Mouse (Mus musculus): ENCODE measurements at regions not wholly inside any gene's neighbourhood (a gene's known extent, or its start where the extent isn't known, plus 50 kb on each side); places are given as distances from the start of the nearest gene placed in this dataset.

- 95% methylated on average over 9 of the region's 9 CpGs for WGBS
- no peaks in the 10 kb centered on the region for H3K36me3 ChIP-seq (replicated peaks)
- no peaks in the 10 kb centered on the region for H3K27me3 ChIP-seq (ENCODE audit: poor library complexity, severe bottlenecking)
- H3K4me1 ChIP-seq, result no peaks in the 10 kb centered on the region
- no peaks in the 10 kb centered on the region for H3K9me3 ChIP-seq
- no peak for DNase-seq (ENCODE audit: extremely low spot score, low spot score)
- H3K4me3 ChIP-seq, result no peak overlapping the region
- H3K27ac ChIP-seq, result no peak overlapping the region
Observed at GRCm38 (mm10) chr17:79465666-79466065, 110.8 kb upstream of the Cdc42ep3 start.

GRCm38 (mm10) chr17:79471639-79472038 lies 116.7 kb upstream of the Cdc42ep3 start:
- Histone ChIP-seq H3K4me3 (no peak overlapping the region), H3K27me3 (ENCODE audit: poor library complexity, severe bottlenecking) (no peaks in the 10 kb centered on the region), H3K9me3 (no peaks in the 10 kb centered on the region), H3K4me1 (no peaks in the 10 kb centered on the region), H3K27ac (no peak overlapping the region), H3K36me3 (replicated peaks) (no peaks in the 10 kb centered on the region)
- DNase-seq (ENCODE audit: extremely low spot score, low spot score), result no peak
- WGBS, result 88% methylated on average over 2 of the region's 2 CpGs

- no peak for DNase-seq (ENCODE audit: extremely low spot score, low spot score)
- Histone ChIP-seq H3K27me3 (ENCODE audit: poor library complexity, severe bottlenecking) (no peaks in the 10 kb centered on the region), H3K4me3 (no peak overlapping the region), H3K36me3 (replicated peaks) (no peaks in the 10 kb centered on the region), H3K9me3 (no peaks in the 10 kb centered on the region), H3K4me1 (no peaks in the 10 kb centered on the region), H3K27ac (no peak overlapping the region)
- 73% methylated on average over 10 of the region's 10 CpGs for WGBS
Observed at GRCm38 (mm10) chr17:79472106-79472995, 117.5 kb upstream of the Cdc42ep3 start.

- H3K4me3 ChIP-seq, result no peak overlapping the region
- no peaks in the 10 kb centered on the region for H3K9me3 ChIP-seq
- H3K4me1 ChIP-seq, result no peaks in the 10 kb centered on the region
- H3K27ac ChIP-seq, result no peak overlapping the region
- 88% methylated on average over 8 of the region's 8 CpGs for WGBS
- H3K27me3 ChIP-seq (ENCODE audit: poor library complexity, severe bottlenecking), result no peaks in the 10 kb centered on the region
- H3K36me3 ChIP-seq (replicated peaks), result no peaks in the 10 kb centered on the region
- no peak for DNase-seq (ENCODE audit: extremely low spot score, low spot score)
Observed at GRCm38 (mm10) chr17:79476671-79477070, 121.8 kb upstream of the Cdc42ep3 start.

- H3K27ac ChIP-seq, result no peak overlapping the region
- H3K9me3 ChIP-seq, result no peaks in the 10 kb centered on the region
- no peak overlapping the region for H3K4me3 ChIP-seq
- WGBS, result 87% methylated on average over 6 of the region's 6 CpGs
- DNase-seq (ENCODE audit: extremely low spot score, low spot score), result no peak
- no peaks in the 10 kb centered on the region for H3K36me3 ChIP-seq (replicated peaks)
- no peaks in the 10 kb centered on the region for H3K27me3 ChIP-seq (ENCODE audit: poor library complexity, severe bottlenecking)
- no peaks in the 10 kb centered on the region for H3K4me1 ChIP-seq
Observed at GRCm38 (mm10) chr17:79481112-79481738, 126.3 kb upstream of the Cdc42ep3 start.

GRCm38 (mm10) chr17:79481936-79482335 lies 127.0 kb upstream of the Cdc42ep3 start:
- H3K36me3 ChIP-seq (replicated peaks), result no peaks in the 10 kb centered on the region
- 85% methylated on average over 4 of the region's 4 CpGs for WGBS
- no peak overlapping the region for H3K27ac ChIP-seq
- H3K9me3 ChIP-seq, result no peaks in the 10 kb centered on the region
- no peak overlapping the region for H3K4me3 ChIP-seq
- no peaks in the 10 kb centered on the region for H3K27me3 ChIP-seq (ENCODE audit: poor library complexity, severe bottlenecking)
- no peaks in the 10 kb centered on the region for H3K4me1 ChIP-seq
- DNase-seq (ENCODE audit: extremely low spot score, low spot score), result no peak

GRCm38 (mm10) chr17:79485239-79485638 lies 126.4 kb upstream of the Rmdn2 start:
- 91% methylated on average over 5 of the region's 5 CpGs for WGBS
- Histone ChIP-seq H3K9me3 (no peaks in the 10 kb centered on the region), H3K27ac (no peak overlapping the region), H3K36me3 (replicated peaks) (no peaks in the 10 kb centered on the region), H3K27me3 (ENCODE audit: poor library complexity, severe bottlenecking) (no peaks in the 10 kb centered on the region), H3K4me3 (no peak overlapping the region), H3K4me1 (no peaks in the 10 kb centered on the region)
- DNase-seq (ENCODE audit: extremely low spot score, low spot score), result no peak

- no peaks in the 10 kb centered on the region for H3K36me3 ChIP-seq (replicated peaks)
- no peak overlapping the region for H3K27ac ChIP-seq
- no peak overlapping the region for H3K4me3 ChIP-seq
- H3K4me1 ChIP-seq, result no peaks in the 10 kb centered on the region
- no peaks in the 10 kb centered on the region for H3K9me3 ChIP-seq
- 90% methylated on average over 6 of the region's 6 CpGs for WGBS
- DNase-seq (ENCODE audit: extremely low spot score, low spot score), result no peak
- no peaks in the 10 kb centered on the region for H3K27me3 ChIP-seq (ENCODE audit: poor library complexity, severe bottlenecking)
Observed at GRCm38 (mm10) chr17:79489306-79489705, 122.4 kb upstream of the Rmdn2 start.

GRCm38 (mm10) chr17:79497629-79498028 lies 114.0 kb upstream of the Rmdn2 start:
- Histone ChIP-seq H3K27me3 (ENCODE audit: poor library complexity, severe bottlenecking) (no peaks in the 10 kb centered on the region), H3K4me3 (no peak overlapping the region), H3K36me3 (replicated peaks) (no peaks in the 10 kb centered on the region), H3K4me1 (peaks cover 6% of the 10 kb centered on the region; the same call in 1 of the 2 replicates), H3K9me3 (no peaks in the 10 kb centered on the region), H3K27ac (no peak overlapping the region)
- DNase-seq (ENCODE audit: extremely low spot score, low spot score), result no peak
- 88% methylated on average over 4 of the region's 4 CpGs for WGBS

GRCm38 (mm10) chr17:79498321-79498720 lies 113.3 kb upstream of the Rmdn2 start:
- no peak for DNase-seq (ENCODE audit: extremely low spot score, low spot score)
- no peak overlapping the region for H3K4me3 ChIP-seq
- no peaks in the 10 kb centered on the region for H3K9me3 ChIP-seq
- no peaks in the 10 kb centered on the region for H3K36me3 ChIP-seq (replicated peaks)
- whole genome bisulfite sequencing, result 95% methylated on average over 9 of the region's 9 CpGs
- peaks cover 6% of the 10 kb centered on the region; the same call in 1 of the 2 replicates for H3K4me1 ChIP-seq
- H3K27me3 ChIP-seq (ENCODE audit: poor library complexity, severe bottlenecking), result no peaks in the 10 kb centered on the region
- H3K27ac ChIP-seq, result no peak overlapping the region

GRCm38 (mm10) chr17:79501031-79501474 lies 110.6 kb upstream of the Rmdn2 start:
- 51% methylated on average over 1 of the region's 1 CpGs for WGBS
- H3K36me3 ChIP-seq (replicated peaks), result no peaks in the 10 kb centered on the region
- peaks cover 6% of the 10 kb centered on the region; the same call in 1 of the 2 replicates for H3K4me1 ChIP-seq
- DNase-seq (ENCODE audit: extremely low spot score, low spot score), result no peak
- H3K27ac ChIP-seq, result no peak overlapping the region
- H3K27me3 ChIP-seq (ENCODE audit: poor library complexity, severe bottlenecking), result no peaks in the 10 kb centered on the region
- H3K9me3 ChIP-seq, result no peaks in the 10 kb centered on the region
- no peak overlapping the region for H3K4me3 ChIP-seq

- no peaks in the 10 kb centered on the region for H3K27me3 ChIP-seq (ENCODE audit: poor library complexity, severe bottlenecking)
- no peak overlapping the region for H3K4me3 ChIP-seq
- DNase-seq (ENCODE audit: extremely low spot score, low spot score), result no peak
- WGBS, result 98% methylated on average over 2 of the region's 2 CpGs
- no peaks in the 10 kb centered on the region for H3K9me3 ChIP-seq
- H3K36me3 ChIP-seq (replicated peaks), result no peaks in the 10 kb centered on the region
- peaks cover 6% of the 10 kb centered on the region; the same call in 1 of the 2 replicates for H3K4me1 ChIP-seq
- H3K27ac ChIP-seq, result no peak overlapping the region
Observed at GRCm38 (mm10) chr17:79501926-79502325, 109.7 kb upstream of the Rmdn2 start.

GRCm38 (mm10) chr17:79503037-79503436 lies 108.6 kb upstream of the Rmdn2 start:
- Histone ChIP-seq H3K4me1 (peaks cover 6% of the 10 kb centered on the region; the same call in 1 of the 2 replicates), H3K27ac (no peak overlapping the region), H3K9me3 (no peaks in the 10 kb centered on the region), H3K36me3 (replicated peaks) (no peaks in the 10 kb centered on the region), H3K4me3 (no peak overlapping the region), H3K27me3 (ENCODE audit: poor library complexity, severe bottlenecking) (no peaks in the 10 kb centered on the region)
- WGBS, result 93% methylated on average over 2 of the region's 2 CpGs
- DNase-seq (ENCODE audit: extremely low spot score, low spot score), result no peak

All from forebrain, embryonic 10.5 days (tissue).